Mouse (Mus musculus) G1E (cell line): ENCODE measurements around the gene Nckap5.

ENCODE experiments used
- CTCF ChIP-seq: IDR thresholded peaks from 2 replicates; pipeline ENCODE4 v1.5.1; 2012; ENCODE audit warnings: low read depth, low read length, inconsistent platforms, mixed read lengths
- GATA1 ChIP-seq: IDR thresholded peaks from 2 replicates; pipeline ENCODE4 v1.6.1; 2012; ENCODE audit warnings: borderline replicate concordance, low read length, inconsistent platforms, mixed read lengths

- TF ChIP-seq CTCF (no peak), GATA1 (no peak)
Measured at GRCm38 (mm10) chr1:126626206-126626605, 204.4 kb downstream of the Nckap5 start.
